Mouse (Mus musculus) myocyte (in vitro differentiated cells): ENCODE data around the gene Sox8. TPM values are rescaled to one million over a fixed set of nuclear protein-coding genes. Genes with fewer than 3 reads are reported as not detected.

Source experiments
- H3K27me3 ChIP-seq: one replicate; pipeline ENCODE4 v1.6.1; 2011; ENCODE audit not compliant: control insufficient read depth, insufficient read depth, insufficient read length
- H3K36me3 ChIP-seq: one replicate; pipeline ENCODE4 v1.6.1; 2011; ENCODE audit not compliant: control insufficient read depth, insufficient read depth
- H3K4me2 ChIP-seq: one replicate; pipeline ENCODE4 v1.6.1; 2011; ENCODE audit warnings: low read depth, control low read depth
- H3K4me3 ChIP-seq: one replicate; pipeline ENCODE4 v1.5.1; 2011; ENCODE audit warnings: mild to moderate bottlenecking, control low read depth, moderate library complexity
- H3K79me2 ChIP-seq: one replicate; pipeline ENCODE4 v1.6.1; 2011; ENCODE audit not compliant: control insufficient read depth, insufficient read depth
- H3ac ChIP-seq: one replicate; pipeline ENCODE4 v1.6.1; 2011; ENCODE audit not compliant: control insufficient read depth, insufficient read length
- CEBPB ChIP-seq: IDR thresholded peaks from 2 replicates; pipeline ENCODE4 v1.6.1; 2011; ENCODE audit warnings: mild to moderate bottlenecking, moderate library complexity; ENCODE audit not compliant: poor library complexity, insufficient read depth, severe bottlenecking
- E2F4 ChIP-seq: IDR thresholded peaks from one replicate; pipeline ENCODE4 v1.6.1; 2011; ENCODE audit warnings: mild to moderate bottlenecking, control low read depth, moderate library complexity; ENCODE audit not compliant: insufficient read depth
- MAX ChIP-seq: IDR thresholded peaks from one replicate; pipeline ENCODE4 v1.6.1; 2011; ENCODE audit warnings: low read depth, mild to moderate bottlenecking, control low read depth
- MYOD1 ChIP-seq, 3 experiments: IDR thresholded peaks; one replicate each; pipeline ENCODE4 v1.6.1; 2011; ENCODE audit warnings: control low read depth in 2 of 3, low read depth in 2 of 3, mild to moderate bottlenecking in 2 of 3, moderate library complexity in 1 of 3; ENCODE audit not compliant: insufficient read length in 2 of 3, control insufficient read depth in 1 of 3
- MYOG ChIP-seq, 3 experiments: IDR thresholded peaks; one replicate each; pipeline ENCODE4 v1.6.1; 2011; ENCODE audit warnings: control low read depth in 2 of 3, low read depth in 2 of 3, mild to moderate bottlenecking in 2 of 3; ENCODE audit not compliant: insufficient read length in 2 of 3, control insufficient read depth in 1 of 3, insufficient read depth in 1 of 3
- POLR2A ChIP-seq: IDR thresholded peaks from one replicate; pipeline ENCODE4 v1.6.1; 2011; ENCODE audit warnings: low read depth, mild to moderate bottlenecking, control low read depth, moderate library complexity; ENCODE audit not compliant: insufficient read length
- POLR2AphosphoS2 ChIP-seq: IDR thresholded peaks from one replicate; pipeline ENCODE4 v1.6.1; 2011; ENCODE audit warnings: low read depth, control low read depth; ENCODE audit not compliant: insufficient read length
- REST ChIP-seq: IDR thresholded peaks from one replicate; pipeline ENCODE4 v1.6.1; 2011; ENCODE audit warnings: mild to moderate bottlenecking, control low read depth, moderate library complexity; ENCODE audit not compliant: insufficient read depth, insufficient read length
- SRF ChIP-seq: IDR thresholded peaks from one replicate; pipeline ENCODE4 v1.6.1; 2011; ENCODE audit warnings: low read depth; ENCODE audit not compliant: control insufficient read depth, insufficient read length
- TCF12 ChIP-seq: IDR thresholded peaks from one replicate; pipeline ENCODE4 v1.6.1; 2011; ENCODE audit warnings: mild to moderate bottlenecking, control low read depth; ENCODE audit not compliant: poor library complexity, insufficient read depth, severe bottlenecking
- TCF3 ChIP-seq: IDR thresholded peaks from one replicate; pipeline ENCODE4 v1.6.1; 2011; ENCODE audit warnings: low read depth, control low read depth; ENCODE audit not compliant: insufficient read length
- USF1 ChIP-seq: IDR thresholded peaks from one replicate; pipeline ENCODE4 v1.6.1; 2011; ENCODE audit warnings: low read depth, mild to moderate bottlenecking, control low read depth, moderate library complexity
- polyA plus RNA-seq: library from polyadenylated mRNA; unstranded; fragments of >200 nt; fragmentation: generic; extraction: Trizol; gene quantifications from one replicate; pipeline ENCODE4 v1.2.1, GENCODE M21; 2012; ENCODE audit warnings: missing spikeins

Sox8 gene
- 14.3 TPM for polyA plus RNA-seq

GRCm38 (mm10) chr17:25570648-25571452 is at the start of gene Sox8:
TSS of gene Sox8 (minus strand) at chr17:25570686.
- TF ChIP-seq USF1: peak; percentile 77
- TF ChIP-seq POLR2A: peak; percentile 49
- no peak for TF ChIP-seq REST
- Histone ChIP-seq H3K27me3 (peaks cover 5% of the 10 kb centered on the region), H3K4me2 (peak within 1 kb of the TSS; percentile 81), H3K79me2 (no peaks in the 10 kb centered on the region), H3ac (peak within 1 kb of the TSS; percentile 52), H3K36me3 (no peaks in the 10 kb centered on the region), H3K4me3 (peak within 1 kb of the TSS; percentile 33)

- Histone ChIP-seq H3K36me3 (no peaks in the 10 kb centered on the region), H3K4me2 (no peak overlapping the region), H3K27me3 (no peaks in the 10 kb centered on the region), H3ac (no peak overlapping the region), H3K79me2 (no peaks in the 10 kb centered on the region), H3K4me3 (no peak overlapping the region)
- TF ChIP-seq USF1: no peak
Measured at GRCm38 (mm10) chr17:25618508-25619056, 48.1 kb upstream of the Sox8 start.

GRCm38 (mm10) chr17:25614723-25615510 is 44.4 kb upstream of the Sox8 start:
- Histone ChIP-seq H3K79me2 (no peaks in the 10 kb centered on the region), H3K4me2 (no peak overlapping the region), H3K36me3 (no peaks in the 10 kb centered on the region), H3K4me3 (no peak overlapping the region), H3K27me3 (no peaks in the 10 kb centered on the region), H3ac (no peak overlapping the region)
- TF ChIP-seq MYOD1 (IDR thresholded peaks at IDR 0.05; ENCODE audit: control insufficient read depth in 1 of 3, insufficient read length in 2 of 3, low read depth in 2 of 3): no peak
- no peak for TF ChIP-seq POLR2A
- no peak for TF ChIP-seq REST
- no peak for TF ChIP-seq POLR2AphosphoS2
- no peak for TF ChIP-seq SRF
- TF ChIP-seq TCF12: no peak
- no peak for TF ChIP-seq E2F4

- Histone ChIP-seq H3K79me2 (no peaks in the 10 kb centered on the region), H3ac (no peak overlapping the region), H3K27me3 (no peaks in the 10 kb centered on the region), H3K36me3 (no peaks in the 10 kb centered on the region), H3K4me3 (no peak overlapping the region), H3K4me2 (no peak overlapping the region)
- TF ChIP-seq CEBPB: no peak
- no peak for TF ChIP-seq POLR2AphosphoS2
Measured at GRCm38 (mm10) chr17:25613323-25613722, 42.8 kb upstream of the Sox8 start.

GRCm38 (mm10) chr17:25612537-25612936 is 42.1 kb upstream of the Sox8 start:
- Histone ChIP-seq H3K27me3 (no peaks in the 10 kb centered on the region), H3K4me3 (no peak overlapping the region), H3K4me2 (no peak overlapping the region), H3ac (no peak overlapping the region), H3K79me2 (no peaks in the 10 kb centered on the region), H3K36me3 (no peaks in the 10 kb centered on the region)
- TF ChIP-seq USF1: no peak
- no peak for TF ChIP-seq POLR2A
- TF ChIP-seq MAX: no peak
- no peak for TF ChIP-seq E2F4
- no peak for TF ChIP-seq POLR2AphosphoS2
- TF ChIP-seq MYOD1 (IDR thresholded peaks at IDR 0.05; ENCODE audit: control insufficient read depth in 1 of 3, insufficient read length in 2 of 3, low read depth in 2 of 3): no peak
- no peak for TF ChIP-seq REST
- TF ChIP-seq TCF12: no peak
- no peak for TF ChIP-seq TCF3
- no peak for TF ChIP-seq MYOG (IDR thresholded peaks at IDR 0.05; ENCODE audit: control insufficient read depth in 1 of 3, insufficient read depth in 1 of 3, insufficient read length in 2 of 3, low read depth in 2 of 3)
